Mouse (Mus musculus) forebrain, postnatal 0 days (tissue): ENCODE measurements around the gene Prkg1. TPM values are rescaled to one million over a fixed set of nuclear protein-coding genes. Genes with fewer than 3 reads are reported as not detected.
A peak's percentile ranks its signal among the peaks of the same experiment; 100 is the strongest.
"Not testable (repeated sequence)": the region's sequence is repeated elsewhere in the genome, so short reads cannot be mapped to it uniquely, and the experiment has no call there.

Experiments used
- ATAC-seq: fragments of 200-750 bp; cut with Nextera tagmentation; 2 replicates; pipeline ENCODE4 v1.8.0; 2017; ENCODE audit warnings: mild to moderate bottlenecking, moderate library complexity
- DNase-seq: peaks from one replicate; pipeline ENCODE4 v3.0.0-alpha.2; 2015
- H3K27ac ChIP-seq: fragments of 300-500 bp; sonication (generic); 2 replicates; pipeline ENCODE4 v1.5.1; 2014; ENCODE audit warnings: low read depth, mild to moderate bottlenecking, antibody characterized with exemption, low read length, moderate library complexity, mixed read lengths
- H3K27me3 ChIP-seq: fragments of 300-500 bp; sonication (generic); 2 replicates; pipeline ENCODE4 v1.6.1; 2014; ENCODE audit warnings: mild to moderate bottlenecking, low read length, mixed read lengths; ENCODE audit not compliant: insufficient read depth
- H3K36me3 ChIP-seq: fragments of 300-500 bp; sonication (generic); 2 replicates; pipeline ENCODE4 v1.6.1; 2014; ENCODE audit warnings: mild to moderate bottlenecking, moderate library complexity; ENCODE audit not compliant: insufficient read depth
- H3K4me1 ChIP-seq: fragments of 300-500 bp; sonication (generic); 2 replicates; pipeline ENCODE4 v1.6.1; 2014; ENCODE audit warnings: antibody characterized with exemption; ENCODE audit not compliant: insufficient read depth
- H3K4me2 ChIP-seq: fragments of 300-500 bp; sonication (generic); 2 replicates; pipeline ENCODE4 v1.6.1; 2014; ENCODE audit warnings: low read depth, mild to moderate bottlenecking, moderate library complexity
- H3K4me3 ChIP-seq: fragments of 300-500 bp; sonication (generic); 2 replicates; pipeline ENCODE4 v1.5.1; 2014; ENCODE audit warnings: low read depth, low read length, mixed read lengths
- H3K9ac ChIP-seq: fragments of 300-500 bp; sonication (generic); 2 replicates; pipeline ENCODE4 v1.6.1; 2014; ENCODE audit warnings: mild to moderate bottlenecking
- H3K9me3 ChIP-seq: fragments of 300-500 bp; sonication (generic); 2 replicates; pipeline ENCODE4 v1.6.1; 2016; ENCODE audit warnings: low read length
- CTCF ChIP-seq: sonication (generic); IDR thresholded peaks from 2 replicates; pipeline ENCODE4 v1.5.1; 2016; ENCODE audit warnings: antibody characterized with exemption, control low read depth, low read depth
- WGBS: fragments of 180-500 bp; shearing (Covaris S2); extraction: QIAGEN DNeasy Blood & Tissue Kit; methylation state at CpG from one replicate; pipeline ENCODE4 v1.1.7; 2014; 5-methylcytosine and 5-hydroxymethylcytosine counted together
- polyA plus RNA-seq: library from polyadenylated mRNA; unstranded; fragments of >200 nt; fragmentation: Nextera tagmentation; extraction: Ambion mirVana; gene quantifications from 2 replicates; pipeline ENCODE4 v1.2.1, GENCODE M21; 2015
- total RNA-seq: library from RNA; depleted of rRNA; stranded (reverse); fragments of >200 nt; gene quantifications from 2 replicates; pipeline ENCODE4 v1.2.3, GENCODE M21; 2014

The Prkg1 gene
- total and polyA plus RNA-seq, 2 experiments from 2014 or later = 3.2 to 9.9 TPM

DNA sequence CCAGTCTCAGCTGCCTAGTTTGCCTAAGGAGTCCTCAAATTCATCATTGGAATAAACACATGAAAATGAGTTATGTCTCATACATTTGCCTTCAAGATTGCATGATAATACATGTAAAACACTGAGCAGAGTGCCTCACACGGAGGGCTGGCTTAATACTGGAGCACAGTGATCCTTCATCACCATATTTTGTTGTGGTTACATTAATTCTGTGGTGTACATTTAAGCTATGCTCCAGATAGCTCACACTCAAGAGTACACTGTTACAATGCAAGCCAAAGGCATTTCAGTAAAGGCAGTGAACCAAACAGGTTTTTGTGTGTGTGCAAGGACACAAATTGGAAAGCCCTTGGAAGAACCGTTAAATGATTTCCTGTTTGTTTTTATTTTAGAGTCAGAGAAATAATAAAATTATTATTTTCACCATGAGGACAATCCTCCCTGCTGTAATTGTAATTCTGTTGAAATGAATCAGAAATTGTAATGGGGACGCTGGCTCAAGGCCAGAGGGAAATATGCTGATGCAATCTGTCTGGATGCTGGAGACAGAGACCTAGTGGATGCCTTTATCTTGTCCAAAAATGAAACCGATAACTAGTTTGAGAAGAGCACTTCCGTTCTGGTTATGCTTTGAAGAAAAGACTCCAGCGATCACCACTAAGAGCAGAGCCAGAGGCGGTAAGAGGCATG lies 484.9 kb downstream of the Prkg1 start:
- Histone ChIP-seq H3K36me3 (no peaks in the 10 kb centered on the region), H3K4me2 (no peak overlapping the region), H3K27me3 (no peaks in the 10 kb centered on the region), H3K9me3 (no peaks in the 10 kb centered on the region), H3K27ac (no peak overlapping the region), H3K9ac (no peak overlapping the region), H3K4me1 (no peaks in the 10 kb centered on the region), H3K4me3 (no peak overlapping the region)
- peak; percentile 34; the same call in 1 of the 2 replicates for ATAC-seq
- 50% methylated on average over 7 of the region's 7 CpGs for WGBS
- TF ChIP-seq CTCF = no peak
- peak; percentile 45 for DNase-seq

DNA sequence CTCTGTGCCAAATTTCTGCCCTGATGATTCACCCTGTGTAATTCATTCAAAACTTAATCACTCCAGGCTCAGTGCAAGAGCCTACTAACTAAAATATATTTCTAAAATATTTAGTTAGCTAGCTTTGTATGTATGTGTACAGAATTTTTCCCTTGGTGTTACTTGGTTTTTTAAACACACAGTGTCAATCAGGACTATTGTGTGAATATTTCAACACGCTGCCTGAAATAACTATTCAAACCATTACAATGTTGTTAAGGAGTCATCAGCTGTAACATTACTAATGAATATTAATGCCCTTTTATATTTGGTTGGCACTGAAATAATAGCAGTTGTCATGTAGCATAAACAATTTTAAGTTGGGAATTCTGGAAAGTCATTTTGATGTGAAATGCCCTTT lies 502.4 kb downstream of the Prkg1 start:
- TF ChIP-seq CTCF = no peak
- H3K9ac ChIP-seq = no peak overlapping the region
- H3K27ac ChIP-seq = no peak overlapping the region
- no peaks in the 10 kb centered on the region for H3K27me3 ChIP-seq
- H3K4me3 ChIP-seq = no peak overlapping the region
- no peaks in the 10 kb centered on the region; the same call in 1 of the 2 replicates for H3K4me1 ChIP-seq
- no peak overlapping the region for H3K4me2 ChIP-seq
- H3K36me3 ChIP-seq = no peaks in the 10 kb centered on the region
- DNase-seq = no peak
- WGBS = 28% methylated on average over 1 of the region's 1 CpGs
- no peaks in the 10 kb centered on the region for H3K9me3 ChIP-seq
- ATAC-seq = peak; percentile 25; the same call in 1 of the 2 replicates

DNA sequence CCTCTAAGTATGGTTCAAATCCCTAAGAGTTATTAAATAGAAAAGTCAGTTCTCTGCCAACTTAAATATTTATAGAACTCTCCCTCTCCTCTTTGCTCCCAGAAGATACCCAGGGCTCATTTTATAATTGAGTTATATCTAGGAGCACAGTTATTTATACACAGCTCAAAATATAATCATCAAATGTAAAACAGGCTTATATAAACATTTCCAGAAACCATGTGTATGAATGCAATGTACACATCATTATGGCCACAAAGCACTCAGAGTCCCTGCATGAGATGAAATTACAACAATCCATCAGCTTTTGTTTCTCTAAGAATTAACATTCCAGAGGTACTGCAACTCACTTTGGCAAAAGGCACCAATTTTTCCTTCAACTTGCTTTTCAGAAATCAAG lies 504.3 kb downstream of the Prkg1 start:
- no peak overlapping the region for H3K27ac ChIP-seq
- H3K27me3 ChIP-seq = no peaks in the 10 kb centered on the region
- DNase-seq (no peak), ATAC-seq (no peak)
- H3K4me2 ChIP-seq = no peak overlapping the region
- H3K4me3 ChIP-seq = no peak overlapping the region
- H3K9ac ChIP-seq = no peak overlapping the region
- no peak for TF ChIP-seq CTCF
- no peaks in the 10 kb centered on the region for H3K9me3 ChIP-seq
- no peaks in the 10 kb centered on the region for H3K36me3 ChIP-seq
- no peaks in the 10 kb centered on the region; the same call in 1 of the 2 replicates for H3K4me1 ChIP-seq

DNA sequence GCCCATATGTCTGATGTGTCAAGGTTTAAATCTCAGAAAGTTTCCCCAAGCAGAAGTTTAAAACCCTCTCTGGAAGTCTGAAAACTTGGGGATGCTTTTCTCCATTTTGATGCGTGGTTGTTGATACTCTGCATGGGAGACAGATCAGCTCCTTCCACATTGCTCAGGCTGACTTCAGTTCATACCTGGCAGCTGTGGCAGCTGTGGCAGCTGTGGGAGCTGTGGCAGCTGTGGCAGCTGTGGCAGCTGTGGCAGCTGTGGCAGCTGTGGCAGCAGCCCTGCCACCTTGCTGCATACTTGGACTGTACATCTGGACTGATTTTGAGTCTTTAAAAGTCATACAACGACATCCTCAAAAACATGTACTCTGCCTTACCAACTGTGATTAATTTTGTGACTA lies 509.1 kb downstream of the Prkg1 start:
- H3K27ac ChIP-seq = no peak overlapping the region
- H3K4me3 ChIP-seq = no peak overlapping the region
- H3K9me3 ChIP-seq = no peaks in the 10 kb centered on the region
- H3K9ac ChIP-seq = no peak overlapping the region
- WGBS = 94% methylated on average over 2 of the region's 2 CpGs
- TF ChIP-seq CTCF = no peak
- no peak for ATAC-seq
- no peak overlapping the region for H3K4me2 ChIP-seq
- H3K36me3 ChIP-seq = no peaks in the 10 kb centered on the region
- H3K4me1 ChIP-seq = no peaks in the 10 kb centered on the region
- DNase-seq = no peak
- H3K27me3 ChIP-seq = no peaks in the 10 kb centered on the region

- H3K4me1 ChIP-seq = no peaks in the 10 kb centered on the region
- DNase-seq = peak; percentile 24
- no peak overlapping the region for H3K4me3 ChIP-seq
- H3K27ac ChIP-seq = no peak overlapping the region
- H3K4me2 ChIP-seq = no peak overlapping the region
- TF ChIP-seq CTCF = no peak
- no peaks in the 10 kb centered on the region for H3K27me3 ChIP-seq
- no peak overlapping the region for H3K9ac ChIP-seq
- H3K9me3 ChIP-seq = no peaks in the 10 kb centered on the region
- H3K36me3 ChIP-seq = no peaks in the 10 kb centered on the region
- ATAC-seq = no peak
These were observed 532.4 kb downstream of the Prkg1 start for GRCm38 (mm10) chr19:31232410-31232809.

- Histone ChIP-seq H3K36me3 (no peaks in the 10 kb centered on the region), H3K27ac (no peak overlapping the region), H3K4me2 (no peak overlapping the region), H3K9ac (no peak overlapping the region), H3K4me3 (no peak overlapping the region), H3K27me3 (no peaks in the 10 kb centered on the region), H3K4me1 (no peaks in the 10 kb centered on the region), H3K9me3 (no peaks in the 10 kb centered on the region)
- ATAC-seq (no peak), DNase-seq (no peak)
- no peak for TF ChIP-seq CTCF
- 64% methylated on average over 3 of the region's 3 CpGs for WGBS
These were observed 536.4 kb downstream of the Prkg1 start for GRCm38 (mm10) chr19:31228385-31228784.

DNA sequence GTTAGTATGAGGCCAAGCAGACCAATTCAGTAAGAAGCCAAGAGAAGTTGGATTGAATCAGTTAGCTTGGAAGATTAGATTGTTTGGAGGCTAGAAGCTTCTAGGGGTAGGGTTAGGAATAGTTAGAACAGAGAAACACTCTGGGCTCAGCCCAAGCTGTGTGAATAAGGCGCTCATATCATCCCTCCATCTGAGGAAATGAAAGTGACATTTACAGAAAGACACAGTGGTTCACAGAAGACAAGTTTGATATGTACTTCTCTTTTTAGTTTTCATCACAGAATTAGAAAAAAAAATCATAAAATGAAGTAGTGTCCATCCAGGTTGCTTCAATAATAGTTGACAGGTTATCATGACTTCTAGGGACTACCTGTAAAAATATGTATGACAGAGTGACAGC lies 541.4 kb downstream of the Prkg1 start:
- Histone ChIP-seq H3K27me3 (no peaks in the 10 kb centered on the region), H3K4me2 (no peak overlapping the region), H3K4me3 (no peak overlapping the region), H3K9me3 (no peaks in the 10 kb centered on the region), H3K27ac (no peak overlapping the region), H3K36me3 (no peaks in the 10 kb centered on the region), H3K9ac (no peak overlapping the region), H3K4me1 (no peaks in the 10 kb centered on the region)
- no peak for TF ChIP-seq CTCF
- WGBS = 97% methylated on average over 1 of the region's 1 CpGs
- no peak for ATAC-seq
- no peak for DNase-seq

DNA sequence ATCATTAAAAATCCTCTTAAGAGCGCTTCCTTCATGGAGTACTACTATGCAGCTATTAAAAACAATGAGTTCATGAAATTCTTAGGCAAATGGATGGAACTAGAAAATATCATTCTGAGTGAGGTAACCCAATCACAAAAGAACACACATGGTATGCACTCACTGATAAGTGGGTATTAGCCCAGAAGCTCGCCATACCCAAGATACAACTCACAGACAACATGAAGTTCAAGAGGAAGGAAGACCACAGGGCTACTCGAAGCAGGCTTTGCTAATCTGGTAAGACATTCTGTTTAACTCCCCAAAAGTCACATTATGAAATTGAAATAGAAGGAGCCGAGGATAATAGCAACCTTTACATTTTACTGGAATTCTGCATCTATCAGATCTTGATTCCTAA lies 545.6 kb downstream of the Prkg1 start:
- not testable (repeated sequence) for H3K9me3 ChIP-seq, DNase-seq, ATAC-seq

More for the DNA sequence above, 545.6 kb downstream of the Prkg1 start:
- not testable (repeated sequence) for H3K27me3 ChIP-seq, H3K4me1 ChIP-seq, H3K4me3 ChIP-seq, H3K4me2 ChIP-seq, H3K36me3 ChIP-seq, H3K27ac ChIP-seq, H3K9ac ChIP-seq
- WGBS = 88% methylated on average over 4 of the region's 4 CpGs
